16 mouse cellular contexts compared by ENCODE assay signal in the genomic region with DNA sequence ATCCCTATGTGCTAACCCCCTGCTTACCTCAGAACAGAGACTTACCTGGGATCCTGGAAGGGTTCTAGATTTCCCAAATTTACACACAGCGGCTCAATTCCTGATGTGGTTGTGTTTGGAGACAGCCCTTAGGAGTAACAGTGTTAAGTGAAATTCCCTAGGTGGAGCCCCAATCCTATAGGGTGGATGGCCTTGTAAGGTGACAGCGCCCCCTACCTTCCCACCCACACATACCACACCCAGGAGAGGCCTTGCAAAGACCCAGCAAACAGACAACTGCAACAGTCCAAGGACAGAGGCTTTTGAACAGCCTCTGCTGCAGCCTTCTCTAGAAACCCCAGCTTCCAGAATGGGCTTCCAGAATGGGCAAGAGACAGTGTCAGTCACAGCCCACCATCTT.
DNase-seq lines count a peak whose midpoint lies in the region; ATAC-seq and TF ChIP-seq lines count a peak whose summit lies in the region.
"Had no signal": no experiment of that assay in that cellular context is flagged by ENCODE, and none has a peak within 500 bp of the region (broad histone marks: within the 10 kb centered on the region; RNA-seq: fewer than 3 reads in every experiment).

No protein-coding gene starts in this region.

- TF ChIP-seq RAD21 in CH12.LX (IDR thresholded peaks at IDR 0.05; ENCODE audit: low read depth, low read length): peak; percentile 61

- no peaks in the 10 kb centered on the region for H3K79me2 ChIP-seq in heart, adult 2 months (replicated peaks; ENCODE audit: control insufficient read depth, insufficient read depth, low read length)
- no peaks in the 10 kb centered on the region for H3K79me2 ChIP-seq in CH12.LX (replicated peaks; ENCODE audit: control insufficient read depth, extremely low read depth, insufficient read depth, poor library complexity, severe bottlenecking)

- intact Hi-C loops in heart, adult 2 months (cut with DNase I): no loop called here
- intact Hi-C loops in heart, postnatal 14 days (cut with DNase I): loop anchor here (10.0 kb wide), 1 partner anchor 469 kb away; a partner anchor contains a TSS

- H3K4me1 ChIP-seq in heart, adult 2 months (ENCODE audit: control insufficient read depth, insufficient read depth, low read length): no peaks in the 10 kb centered on the region; the same call in 1 of the 2 replicates
- no peaks in the 10 kb centered on the region for H3K4me1 ChIP-seq in lung, adult 2 months (ENCODE audit: control insufficient read depth, insufficient read depth, low read length)
- peaks cover 7 to 50% of the 10 kb centered on the region in 2 experiments for H3K4me1 ChIP-seq in CH12.LX (ENCODE audit: control insufficient read depth in 1 of 2, insufficient read depth in 2 of 2)
- no peaks in the 10 kb centered on the region for H3K4me1 ChIP-seq in cortical plate, adult 2 months (ENCODE audit: control insufficient read depth, insufficient read depth, low read length)
- H3K4me1 ChIP-seq: forebrain, embryonic 13.5 days; stomach, embryonic 15.5 days had no signal

- no peaks in the 10 kb centered on the region for H3K36me3 ChIP-seq in heart, adult 2 months (ENCODE audit: control insufficient read depth, insufficient read depth, low read length)
- no peaks in the 10 kb centered on the region for H3K36me3 ChIP-seq in CH12.LX (replicated peaks in 1 of 2; ENCODE audit: control insufficient read depth in 1 of 2, insufficient read depth in 1 of 2, low read length in 1 of 2)
- H3K36me3 ChIP-seq: heart, embryonic 10.5 days; limb, embryonic 12.5 days; midbrain, embryonic 12.5 days; stomach, embryonic 15.5 days had no signal

- WGBS in heart, adult 2 months: 53% methylated on average over 2 of the region's 2 CpGs
- WGBS in lung, adult 2 months: 65% methylated on average over 2 of the region's 2 CpGs

- TF ChIP-seq CTCF in heart, adult 2 months (IDR thresholded peaks at IDR 0.05): peak; percentile 34; the same call in 1 of the 2 replicates
- 0 out of 2 replicates have a peak, but pooled peaks have one; percentile 3 for TF ChIP-seq CTCF in lung, adult 2 months (IDR thresholded peaks at IDR 0.05; ENCODE audit: insufficient read depth, low read length)
- TF ChIP-seq CTCF in CH12.LX (conservative IDR thresholded peaks at IDR 0.05 in 1 of 2, IDR thresholded peaks at IDR 0.05 in 1 of 2; ENCODE audit: low read depth in 2 of 2, low read length in 2 of 2): peak; percentile 35 to 94; a peak in 3 of 4 replicates
- peak; percentile 8; the same call in 1 of the 2 replicates for TF ChIP-seq CTCF in cortical plate, adult 2 months (IDR thresholded peaks at IDR 0.05; ENCODE audit: extremely low read depth, insufficient read depth, low read length)

- no peak overlapping the region for H3K4me2 ChIP-seq in CH12.LX (ENCODE audit: insufficient read depth, low read depth, poor library complexity, severe bottlenecking)
- H3K4me2 ChIP-seq: forebrain, embryonic 13.5 days; limb, embryonic 12.5 days; midbrain, embryonic 12.5 days; stomach, embryonic 15.5 days had no signal

- no peak overlapping the region for H3K4me3 ChIP-seq in heart, adult 2 months
- H3K4me3 ChIP-seq in lung, adult 2 months (replicated peaks; ENCODE audit: extremely low read depth, low read depth, low read length): no peak overlapping the region
- no peak overlapping the region for H3K4me3 ChIP-seq in CH12.LX (replicated peaks in 1 of 3; ENCODE audit: low read depth in 2 of 3, low read length in 2 of 3, poor library complexity in 1 of 3)
- H3K4me3 ChIP-seq in cortical plate, adult 2 months (ENCODE audit: insufficient read depth, low read length): no peak overlapping the region
- H3K4me3 ChIP-seq: forebrain, embryonic 13.5 days; heart, embryonic 10.5 days; limb, embryonic 12.5 days; midbrain, embryonic 12.5 days; stomach, embryonic 15.5 days had no signal

- no peak for TF ChIP-seq POLR2A in heart, adult 2 months (IDR thresholded peaks at IDR 0.05; ENCODE audit: insufficient read depth, low read depth, low read length)
- TF ChIP-seq POLR2A in lung, adult 2 months (IDR thresholded peaks at IDR 0.05; ENCODE audit: borderline replicate concordance, extremely low read depth, low read depth, low read length): no peak
- no peak for TF ChIP-seq POLR2A in CH12.LX (IDR thresholded peaks at IDR 0.05; ENCODE audit: low read depth, low read length)
- TF ChIP-seq POLR2A in cortical plate, adult 2 months (IDR thresholded peaks at IDR 0.05; ENCODE audit: extremely low read depth, insufficient read depth, low read length): no peak

- ATAC-seq in erythroid progenitor cell, adult 5-6 weeks (replicated peaks; ENCODE audit: low FRiP score, poor library complexity, severe bottlenecking): no peak
- ATAC-seq: forebrain, embryonic 13.5 days; intestine, embryonic 16.5 days had no signal

- H3K27me3 ChIP-seq in heart, adult 2 months (ENCODE audit: control insufficient read depth, insufficient read depth, low read length): no peaks in the 10 kb centered on the region
- no peaks in the 10 kb centered on the region for H3K27me3 ChIP-seq in CH12.LX (replicated peaks)
- H3K27me3 ChIP-seq: forebrain, embryonic 13.5 days; midbrain, embryonic 12.5 days; stomach, embryonic 15.5 days had no signal

- dilution Hi-C loops in CH12.LX (cut with MboI; ENCODE audit: extremely low pct_ligation_motif_present, extremely low pct_unique_long_range_greater_than_20kb, low sequenced_read_pairs): no loop called here

- no peak overlapping the region for H3K9ac ChIP-seq in heart, adult 2 months (ENCODE audit: low read depth, low read length)
- no peak overlapping the region for H3K9ac ChIP-seq in CH12.LX (ENCODE audit: insufficient read depth, low read depth)
- H3K9ac ChIP-seq: forebrain, embryonic 13.5 days; limb, embryonic 12.5 days; midbrain, embryonic 12.5 days; stomach, embryonic 15.5 days had no signal

- no peaks in the 10 kb centered on the region for H3K9me3 ChIP-seq in CH12.LX (replicated peaks; ENCODE audit: low read length)
- H3K9me3 ChIP-seq: forebrain, embryonic 13.5 days; heart, embryonic 10.5 days; limb, embryonic 12.5 days; midbrain, embryonic 12.5 days; stomach, embryonic 15.5 days had no signal

- in situ Hi-C loops in CH12.LX (cut with MboI; ENCODE audit: low pct_ligation_motif_present, low pct_unique_long_range_greater_than_20kb, low sequenced_read_pairs): loop anchor here (5.0 kb wide), 1 partner anchor 66 kb away; no protein-coding TSS in a partner anchor

- TF ChIP-seq EP300 in heart, adult 2 months (IDR thresholded peaks at IDR 0.05; ENCODE audit: insufficient read depth, low read depth, low read length): no peak
- no peak for TF ChIP-seq EP300 in CH12.LX (IDR thresholded peaks at IDR 0.05; ENCODE audit: low read length)

- no peak overlapping the region for H3K27ac ChIP-seq in heart, adult 2 months
- H3K27ac ChIP-seq in CH12.LX (ENCODE audit: insufficient read depth, low read depth): no peak overlapping the region
- no peak overlapping the region for H3K27ac ChIP-seq in cortical plate, adult 2 months (ENCODE audit: insufficient read depth, low read length)
- H3K27ac ChIP-seq: forebrain, embryonic 13.5 days; heart, embryonic 10.5 days; limb, embryonic 12.5 days; midbrain, embryonic 12.5 days; stomach, embryonic 15.5 days had no signal

- no peak for DNase-seq in heart, adult 2 months
- no peak for DNase-seq in heart, postnatal 14 days
- DNase-seq in lung, adult 2 months: no peak
- DNase-seq in lung, adult 18-20 months: no peak
- peak; percentile 39 for DNase-seq in CH12.LX (ENCODE audit: extremely low read depth)
- DNase-seq: adrenal gland, adult 2 months; cerebellum, postnatal 36 days; lung, postnatal 14 days had no signal

TF ChIP-seq in CH12.LX, 34 proteins besides CTCF, POLR2A, EP300 and RAD21:
- peak; percentile 69 for TF ChIP-seq SMC3 (IDR thresholded peaks at IDR 0.05; ENCODE audit: low read depth, low read length)
- TF ChIP-seq MAFK (IDR thresholded peaks at IDR 0.05; ENCODE audit: insufficient replicate concordance, low read length): no peak

Comparison
In these comparisons a context has a peak if more than half of its experiments do, and no peak if none do; other contexts are left out.
1. CTCF ChIP-seq: peak in every context shown above with its lines; median percentile 64 in CH12.LX; 34 in heart, adult 2 months; 8 in cortical plate, adult 2 months; 3 in lung, adult 2 months.